Mouse (Mus musculus) NIH3T3 (cell line): Measurements from ENCODE around the gene AC192777.2.
"Not testable (repeated sequence)": the region's sequence is repeated elsewhere in the genome, so short reads cannot be mapped to it uniquely, and the experiment has no call there.

Source experiments
- DNase-seq: peaks from one replicate; pipeline ENCODE4 v3.0.0-alpha.2; 2012; ENCODE audit warnings: low read depth

The AC192777.2 gene

DNA sequence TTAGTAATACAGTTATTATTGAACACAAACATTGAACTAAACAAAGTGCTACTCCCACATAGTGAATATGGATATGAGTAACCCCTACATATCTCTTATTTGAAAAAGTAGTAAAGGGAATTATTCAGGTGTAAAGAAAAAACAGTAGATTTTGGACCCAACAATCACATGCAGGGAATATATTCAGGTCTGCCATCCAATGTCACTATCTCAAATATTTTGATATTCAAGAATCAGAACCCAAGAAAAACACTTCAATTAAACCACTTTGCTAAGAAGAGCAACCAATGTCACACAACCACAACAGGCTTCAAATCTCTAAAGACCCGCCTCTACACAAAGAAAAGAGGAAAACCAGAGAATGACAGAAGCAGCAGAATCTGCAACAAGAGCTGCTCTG is at the start of gene AC192777.2:
TSS of gene AC192777.2 (plus strand) at position 301 of the 400 bp plus-strand sequence.
- DNase-seq = not testable (repeated sequence)

DNA sequence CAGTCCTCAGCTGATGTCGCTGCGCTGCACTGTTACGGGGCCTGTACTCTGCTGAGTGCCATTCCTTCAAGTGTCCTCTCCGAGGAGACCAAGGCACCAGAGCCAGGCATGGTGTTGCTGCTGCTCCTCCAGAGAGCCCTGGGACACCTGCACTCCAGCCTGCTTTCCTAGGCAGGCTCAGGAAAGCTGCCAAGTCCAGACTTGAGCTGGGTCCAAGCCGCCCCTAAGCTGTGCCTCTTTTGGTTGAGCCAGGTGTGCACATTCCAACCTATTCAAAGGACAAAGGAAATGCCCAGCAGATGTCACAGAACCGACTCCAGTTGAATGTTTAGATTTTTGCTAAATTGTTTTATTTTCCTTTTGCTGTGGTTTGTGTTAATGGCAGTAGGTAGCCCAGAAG is 20.9 kb downstream of the AC192777.2 start:
- not testable (repeated sequence) for DNase-seq

DNA sequence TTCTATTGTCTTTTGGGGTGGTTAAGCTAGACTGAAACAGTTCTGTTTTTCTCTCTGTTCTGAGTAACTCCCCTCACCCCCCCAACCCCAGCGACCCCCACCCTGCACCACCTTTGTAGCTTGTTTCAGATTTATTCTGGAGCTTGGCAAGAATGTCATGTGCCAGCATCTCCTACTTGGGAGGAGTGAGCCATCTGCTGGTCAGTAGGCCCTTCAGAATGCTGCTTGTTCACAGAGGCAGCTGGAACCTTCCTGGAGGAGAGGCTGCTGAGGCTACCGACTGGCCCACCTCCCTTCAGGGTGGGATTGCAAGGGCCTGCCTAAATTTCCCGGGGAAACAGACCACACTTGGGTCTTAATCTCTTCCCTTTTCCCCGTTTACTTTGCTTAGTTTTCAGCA is 21.6 kb downstream of the AC192777.2 start:
- DNase-seq = not testable (repeated sequence)
